Mouse (Mus musculus): ENCODE results near the gene Nqo1. TPM values are rescaled to one million over a fixed set of nuclear protein-coding genes. Genes with fewer than 3 reads are reported as not detected.

Nqo1 gene
- polyA plus RNA-seq, 1 experiment from 2014 or later = 21.2 TPM

GRCm38 (mm10) chr8:107435421-107435961 is 32.5 kb upstream of the Nqo1 start:
- Histone ChIP-seq H3K4me3 (replicated peaks; ENCODE audit: low read depth, low read length) (peak overlapping the region; percentile 75), H3K4me2 (ENCODE audit: low read length) (peak overlapping the region; percentile 87), H3K27me3 (ENCODE audit: insufficient read depth, low read length) (no peaks in the 10 kb centered on the region), H3K9ac (ENCODE audit: low read depth, low read length) (peak overlapping the region; percentile 88; the same call in 1 of the 2 replicates), H3K9me3 (replicated peaks; ENCODE audit: low read length) (no peaks in the 10 kb centered on the region), H3K27ac (peak overlapping the region; percentile 92), H3K36me3 (ENCODE audit: insufficient read depth, low read length) (no peaks in the 10 kb centered on the region), H3K4me1 (replicated peaks; ENCODE audit: insufficient read depth, low read length) (no peaks in the 10 kb centered on the region)
- peak; percentile 22 for DNase-seq (ENCODE audit: low spot score)
- no peak for ATAC-seq (replicated peaks; ENCODE audit: low FRiP score, low read depth)
- WGBS = 36% methylated on average over 11 of the region's 11 CpGs
- TF ChIP-seq CTCF (IDR thresholded peaks at IDR 0.05; ENCODE audit: low read depth) = no peak

- ATAC-seq (replicated peaks; ENCODE audit: low FRiP score, low read depth) (no peak), DNase-seq (ENCODE audit: low spot score) (no peak)
- Histone ChIP-seq H3K27ac (no peak overlapping the region), H3K36me3 (ENCODE audit: insufficient read depth, low read length) (no peaks in the 10 kb centered on the region), H3K9ac (ENCODE audit: low read depth, low read length) (no peak overlapping the region), H3K4me3 (replicated peaks; ENCODE audit: low read depth, low read length) (no peak overlapping the region), H3K4me2 (ENCODE audit: low read length) (no peak overlapping the region), H3K27me3 (ENCODE audit: insufficient read depth, low read length) (no peaks in the 10 kb centered on the region), H3K9me3 (replicated peaks; ENCODE audit: low read length) (no peaks in the 10 kb centered on the region), H3K4me1 (replicated peaks; ENCODE audit: insufficient read depth, low read length) (no peaks in the 10 kb centered on the region)
- WGBS = 62% methylated on average over 8 of the region's 8 CpGs
- TF ChIP-seq CTCF (IDR thresholded peaks at IDR 0.05; ENCODE audit: low read depth) = no peak
Measured at GRCm38 (mm10) chr8:107430821-107431220, 27.8 kb upstream of the Nqo1 start.

DNA sequence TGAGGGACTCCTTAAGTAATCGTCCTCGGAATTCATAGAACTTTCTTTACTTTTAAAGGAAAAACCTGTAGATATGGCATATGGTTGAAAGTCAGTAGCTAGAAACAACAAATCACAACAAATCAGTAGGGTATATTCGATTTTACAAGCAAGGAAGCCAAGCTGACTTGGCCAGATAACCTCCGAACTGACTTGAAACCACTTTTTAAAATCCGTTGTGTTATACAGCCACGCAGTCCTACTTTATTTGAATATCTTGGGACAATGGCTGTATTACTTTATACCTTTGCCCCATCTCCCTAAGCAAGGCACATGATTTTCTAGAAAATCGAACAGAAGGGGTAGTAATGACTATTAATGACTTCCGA is 22.2 kb upstream of the Nqo1 start:
- ATAC-seq (replicated peaks; ENCODE audit: low FRiP score, low read depth) (no peak), DNase-seq (ENCODE audit: low spot score) (no peak)
- no peaks in the 10 kb centered on the region for H3K27me3 ChIP-seq (ENCODE audit: insufficient read depth, low read length)
- peaks cover 5% of the 10 kb centered on the region; the same call in 1 of the 2 replicates for H3K4me1 ChIP-seq (replicated peaks; ENCODE audit: insufficient read depth, low read length)
- no peak for TF ChIP-seq CTCF (IDR thresholded peaks at IDR 0.05; ENCODE audit: low read depth)
- no peak overlapping the region for H3K27ac ChIP-seq
- peaks cover 13% of the 10 kb centered on the region for H3K36me3 ChIP-seq (ENCODE audit: insufficient read depth, low read length)
- H3K9me3 ChIP-seq (replicated peaks; ENCODE audit: low read length) = no peaks in the 10 kb centered on the region
- no peak overlapping the region for H3K9ac ChIP-seq (ENCODE audit: low read depth, low read length)
- no peak overlapping the region for H3K4me3 ChIP-seq (replicated peaks; ENCODE audit: low read depth, low read length)
- H3K4me2 ChIP-seq (ENCODE audit: low read length) = peak overlapping the region; percentile 86
- 51% methylated on average over 8 of the region's 8 CpGs for WGBS

DNA sequence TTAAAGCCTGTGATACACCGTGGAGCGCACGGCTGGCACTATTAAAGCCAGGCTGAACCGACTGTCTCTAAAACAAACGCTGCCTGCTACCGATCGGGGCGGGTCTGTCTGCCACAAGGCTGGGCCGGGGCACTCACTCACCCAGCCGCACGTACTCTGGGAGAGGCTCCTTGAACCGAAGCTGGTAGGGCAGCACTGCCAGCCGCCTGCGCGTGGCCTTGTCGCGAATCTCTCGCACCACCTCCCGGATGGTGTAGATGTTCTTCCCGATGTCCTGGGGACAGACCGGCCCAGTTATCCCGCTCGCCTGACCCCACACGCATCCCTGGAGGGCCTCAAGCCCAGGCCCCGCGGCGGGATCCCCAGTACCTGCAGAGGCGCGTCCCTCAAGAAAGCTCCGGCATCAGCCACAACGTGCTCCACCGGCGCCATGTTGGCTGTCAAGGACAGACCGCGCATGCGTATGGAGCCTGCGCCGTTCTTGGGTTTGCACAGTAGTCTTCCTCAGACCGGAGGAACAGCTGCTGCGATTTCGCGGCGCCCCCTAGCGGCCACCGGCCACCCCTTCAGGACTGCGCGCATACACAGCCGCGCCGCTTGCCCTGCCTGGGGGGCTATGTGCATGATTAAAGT is 21.7 kb upstream of the Nqo1 start, which contains the start of gene Nob1:
Gene Nob1 (minus strand): TSS at position 455 of the 633 bp plus-strand sequence.
- peak within 1 kb of the TSS; percentile 86 for H3K4me3 ChIP-seq (replicated peaks; ENCODE audit: low read depth, low read length)
- peaks cover 5% of the 10 kb centered on the region; the same call in 1 of the 2 replicates for H3K4me1 ChIP-seq (replicated peaks; ENCODE audit: insufficient read depth, low read length)
- peak within 1 kb of the TSS; percentile 79 for H3K9ac ChIP-seq (ENCODE audit: low read depth, low read length)
- 1% methylated on average over 48 of the region's 50 CpGs for WGBS
- peak within 1 kb of the TSS; percentile 69 for H3K27ac ChIP-seq
- H3K36me3 ChIP-seq (ENCODE audit: insufficient read depth, low read length) = peaks cover 17% of the 10 kb centered on the region
- H3K27me3 ChIP-seq (ENCODE audit: insufficient read depth, low read length) = no peaks in the 10 kb centered on the region
- peak; percentile 99 for TF ChIP-seq CTCF (IDR thresholded peaks at IDR 0.05; ENCODE audit: low read depth)
- DNase-seq (ENCODE audit: low spot score) (peak; percentile 98), ATAC-seq (replicated peaks; ENCODE audit: low FRiP score, low read depth) (peak; percentile 99)
- H3K4me2 ChIP-seq (ENCODE audit: low read length) = peak within 1 kb of the TSS; percentile 86
- no peaks in the 10 kb centered on the region for H3K9me3 ChIP-seq (replicated peaks; ENCODE audit: low read length)

GRCm38 (mm10) chr8:107424176-107424575 is 21.2 kb upstream of the Nqo1 start:
- Histone ChIP-seq H3K4me1 (replicated peaks; ENCODE audit: insufficient read depth, low read length) (peaks cover 5% of the 10 kb centered on the region; the same call in 1 of the 2 replicates), H3K9ac (ENCODE audit: low read depth, low read length) (peak overlapping the region; percentile 79), H3K27ac (peak overlapping the region; percentile 69; the same call in 1 of the 2 replicates), H3K4me3 (replicated peaks; ENCODE audit: low read depth, low read length) (peak overlapping the region; percentile 86), H3K9me3 (replicated peaks; ENCODE audit: low read length) (no peaks in the 10 kb centered on the region), H3K4me2 (ENCODE audit: low read length) (peak overlapping the region; percentile 86), H3K36me3 (ENCODE audit: insufficient read depth, low read length) (peaks cover 23% of the 10 kb centered on the region), H3K27me3 (ENCODE audit: insufficient read depth, low read length) (no peaks in the 10 kb centered on the region)
- TF ChIP-seq CTCF (IDR thresholded peaks at IDR 0.05; ENCODE audit: low read depth) = no peak
- no peak for DNase-seq (ENCODE audit: low spot score)
- 30% methylated on average over 9 of the region's 9 CpGs for WGBS
- no peak for ATAC-seq (replicated peaks; ENCODE audit: low FRiP score, low read depth)

- ATAC-seq (replicated peaks; ENCODE audit: low FRiP score, low read depth) = no peak
- no peak for TF ChIP-seq CTCF (IDR thresholded peaks at IDR 0.05; ENCODE audit: low read depth)
- WGBS = 85% methylated on average over 12 of the region's 12 CpGs
Measured at GRCm38 (mm10) chr8:107417001-107417400, 14.0 kb upstream of the Nqo1 start.

More at GRCm38 (mm10) chr8:107417001-107417400, 14.0 kb upstream of the Nqo1 start:
- Histone ChIP-seq H3K36me3 (ENCODE audit: insufficient read depth, low read length) (peaks cover 82% of the 10 kb centered on the region), H3K9me3 (replicated peaks; ENCODE audit: low read length) (no peaks in the 10 kb centered on the region), H3K4me2 (ENCODE audit: low read length) (no peak overlapping the region), H3K27ac (no peak overlapping the region), H3K4me3 (replicated peaks; ENCODE audit: low read depth, low read length) (no peak overlapping the region), H3K9ac (ENCODE audit: low read depth, low read length) (no peak overlapping the region), H3K27me3 (ENCODE audit: insufficient read depth, low read length) (no peaks in the 10 kb centered on the region), H3K4me1 (replicated peaks; ENCODE audit: insufficient read depth, low read length) (no peaks in the 10 kb centered on the region)
- no peak for DNase-seq (ENCODE audit: low spot score)

All from kidney, postnatal 0 days (tissue).